Mouse (Mus musculus): Measurements from ENCODE around the gene Prdx1. TPM values are rescaled to one million over a fixed set of nuclear protein-coding genes. Genes with fewer than 3 reads are reported as not detected.
"Not testable (repeated sequence)": the region's sequence is repeated elsewhere in the genome, so short reads cannot be mapped to it uniquely, and the experiment has no call there.

Gene Prdx1
- polyA plus RNA-seq, 1 experiment from 2014 or later, result 1,392 TPM

DNA sequence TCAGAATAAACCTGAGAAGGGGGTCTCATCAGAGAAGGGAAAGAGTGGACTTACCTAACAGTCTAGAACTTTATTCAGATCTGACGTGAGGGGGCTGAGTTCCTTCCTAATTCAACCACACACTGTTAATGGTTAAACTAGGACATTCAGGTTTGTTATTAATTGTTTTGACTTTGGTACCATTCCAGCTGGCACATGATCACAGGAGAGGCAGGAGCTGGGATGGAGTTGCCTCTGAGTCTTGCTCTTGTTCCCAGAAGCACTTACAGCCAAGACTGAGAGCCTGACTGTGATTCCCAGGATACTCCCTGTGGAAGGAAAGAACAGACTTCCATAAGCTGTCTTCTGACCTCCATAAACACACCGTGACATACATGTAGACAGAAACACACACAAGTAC lies 25.9 kb upstream of the Prdx1 start:
- 93% methylated on average over 2 of the region's 2 CpGs for WGBS
- Histone ChIP-seq H3K9me3 (replicated peaks) (no peaks in the 10 kb centered on the region), H3K27ac (replicated peaks) (no peak overlapping the region), H3K4me3 (no peak overlapping the region), H3K4me1 (no peaks in the 10 kb centered on the region), H3K36me3 (no peaks in the 10 kb centered on the region), H3K27me3 (ENCODE audit: low read depth, poor library complexity, severe bottlenecking) (no peaks in the 10 kb centered on the region)
- no peak for DNase-seq (ENCODE audit: low spot score)

- H3K9me3 ChIP-seq (replicated peaks); DNase-seq (ENCODE audit: low spot score); H3K27me3 ChIP-seq (ENCODE audit: low read depth, poor library complexity, severe bottlenecking); H3K36me3 ChIP-seq; H3K4me3 ChIP-seq; H3K4me1 ChIP-seq; H3K27ac ChIP-seq (replicated peaks): not testable (repeated sequence)
- WGBS, result 90% methylated on average over 6 of the region's 6 CpGs
Observed at GRCm38 (mm10) chr4:116659916-116660315, 25.4 kb upstream of the Prdx1 start.

- WGBS, result 85% methylated on average over 6 of the region's 6 CpGs
- DNase-seq (ENCODE audit: low spot score), result no peak
- Histone ChIP-seq H3K27ac (replicated peaks) (no peak overlapping the region), H3K9me3 (replicated peaks) (no peaks in the 10 kb centered on the region), H3K36me3 (no peaks in the 10 kb centered on the region), H3K4me3 (no peak overlapping the region), H3K4me1 (no peaks in the 10 kb centered on the region), H3K27me3 (ENCODE audit: low read depth, poor library complexity, severe bottlenecking) (no peaks in the 10 kb centered on the region)
Observed at GRCm38 (mm10) chr4:116660829-116661228, 24.5 kb upstream of the Prdx1 start.

DNA sequence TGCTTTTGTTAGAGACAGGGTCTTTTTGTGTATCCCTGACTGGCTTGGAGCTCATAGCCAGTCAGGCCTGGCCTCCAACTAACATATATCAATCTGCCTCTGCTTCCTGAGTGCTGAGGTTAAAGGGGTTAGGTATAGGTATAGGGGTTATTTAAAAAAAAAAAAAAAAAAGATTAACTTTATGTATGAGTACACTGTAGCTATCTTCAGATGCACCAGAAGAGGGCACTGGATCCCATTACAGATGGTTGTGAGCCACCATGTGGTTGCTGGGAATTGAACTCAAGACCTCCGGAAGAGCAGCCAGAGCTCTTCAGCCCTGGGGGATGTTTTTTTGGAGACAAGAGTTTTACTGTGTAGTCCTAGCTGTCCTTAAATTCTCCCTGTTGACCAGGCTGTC lies 23.3 kb upstream of the Prdx1 start:
- no peak overlapping the region for H3K4me3 ChIP-seq
- no peak overlapping the region for H3K27ac ChIP-seq (replicated peaks)
- WGBS, result 88% methylated on average over 1 of the region's 1 CpGs
- H3K4me1 ChIP-seq, result no peaks in the 10 kb centered on the region
- H3K27me3 ChIP-seq (ENCODE audit: low read depth, poor library complexity, severe bottlenecking), result no peaks in the 10 kb centered on the region
- H3K36me3 ChIP-seq, result no peaks in the 10 kb centered on the region
- H3K9me3 ChIP-seq (replicated peaks), result no peaks in the 10 kb centered on the region
- DNase-seq (ENCODE audit: low spot score), result no peak

- Histone ChIP-seq H3K27me3 (ENCODE audit: low read depth, poor library complexity, severe bottlenecking) (no peaks in the 10 kb centered on the region), H3K36me3 (no peaks in the 10 kb centered on the region), H3K4me1 (no peaks in the 10 kb centered on the region), H3K27ac (replicated peaks) (no peak overlapping the region), H3K9me3 (replicated peaks) (no peaks in the 10 kb centered on the region), H3K4me3 (no peak overlapping the region)
- DNase-seq (ENCODE audit: low spot score), result no peak
- 78% methylated on average over 4 of the region's 4 CpGs for WGBS
Observed at GRCm38 (mm10) chr4:116666625-116667024, 18.7 kb upstream of the Prdx1 start.

DNA sequence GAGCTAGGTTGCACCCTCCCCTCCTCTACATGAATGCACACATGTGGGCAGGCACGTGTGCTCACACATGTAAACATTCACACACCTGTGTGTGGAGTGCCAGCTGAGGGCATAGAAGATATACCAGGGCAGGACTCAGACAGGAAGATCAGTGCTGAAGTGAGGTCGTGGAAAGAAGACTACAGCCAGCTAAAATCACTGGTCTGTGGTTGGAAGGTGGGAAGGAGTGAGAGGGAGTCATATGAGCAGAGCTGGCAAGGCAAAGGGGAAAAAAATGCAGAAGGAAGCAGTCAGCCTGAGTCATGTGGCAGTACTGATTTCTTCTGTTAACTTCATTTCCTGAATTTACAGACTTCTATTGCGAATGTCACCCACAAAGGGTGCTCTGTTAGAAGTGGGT lies 17.2 kb upstream of the Prdx1 start:
- DNase-seq (ENCODE audit: low spot score), result no peak
- Histone ChIP-seq H3K9me3 (replicated peaks) (no peaks in the 10 kb centered on the region), H3K4me1 (no peaks in the 10 kb centered on the region), H3K36me3 (no peaks in the 10 kb centered on the region), H3K27ac (replicated peaks) (no peak overlapping the region), H3K27me3 (ENCODE audit: low read depth, poor library complexity, severe bottlenecking) (no peaks in the 10 kb centered on the region), H3K4me3 (no peak overlapping the region)
- 72% methylated on average over 3 of the region's 3 CpGs for WGBS

GRCm38 (mm10) chr4:116669291-116669690 lies 16.1 kb upstream of the Prdx1 start:
- no peaks in the 10 kb centered on the region for H3K4me1 ChIP-seq
- no peaks in the 10 kb centered on the region for H3K27me3 ChIP-seq (ENCODE audit: low read depth, poor library complexity, severe bottlenecking)
- H3K27ac ChIP-seq (replicated peaks), result no peak overlapping the region
- no peak for DNase-seq (ENCODE audit: low spot score)
- WGBS, result 66% methylated on average over 2 of the region's 2 CpGs
- no peaks in the 10 kb centered on the region for H3K9me3 ChIP-seq (replicated peaks)
- H3K36me3 ChIP-seq, result no peaks in the 10 kb centered on the region
- H3K4me3 ChIP-seq, result no peak overlapping the region

DNA sequence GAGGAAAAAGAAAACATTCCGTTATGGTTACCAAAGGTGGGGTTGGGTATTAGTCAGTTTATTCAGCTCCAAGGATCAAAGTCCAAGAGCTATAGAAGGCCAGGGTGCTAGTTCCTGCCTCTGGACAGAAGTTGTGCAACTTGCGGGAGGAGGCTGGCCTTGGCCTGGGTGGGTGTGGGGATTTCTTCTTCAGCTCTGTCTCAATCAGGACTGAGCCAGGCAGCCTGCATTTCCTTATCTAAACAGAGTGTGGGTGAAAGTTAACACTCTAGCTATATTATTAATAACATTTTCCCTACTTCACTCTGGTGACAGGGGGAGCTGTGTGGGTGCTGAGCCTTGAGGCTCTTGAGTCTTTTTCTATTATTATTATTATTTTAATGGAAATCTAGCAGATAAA lies 12.6 kb upstream of the Prdx1 start:
- Histone ChIP-seq H3K4me1 (no peaks in the 10 kb centered on the region), H3K27ac (replicated peaks) (no peak overlapping the region), H3K36me3 (no peaks in the 10 kb centered on the region), H3K4me3 (no peak overlapping the region), H3K9me3 (replicated peaks) (no peaks in the 10 kb centered on the region), H3K27me3 (ENCODE audit: low read depth, poor library complexity, severe bottlenecking) (no peaks in the 10 kb centered on the region)
- no peak for DNase-seq (ENCODE audit: low spot score)
- 76% methylated on average over 2 of the region's 2 CpGs for WGBS

DNA sequence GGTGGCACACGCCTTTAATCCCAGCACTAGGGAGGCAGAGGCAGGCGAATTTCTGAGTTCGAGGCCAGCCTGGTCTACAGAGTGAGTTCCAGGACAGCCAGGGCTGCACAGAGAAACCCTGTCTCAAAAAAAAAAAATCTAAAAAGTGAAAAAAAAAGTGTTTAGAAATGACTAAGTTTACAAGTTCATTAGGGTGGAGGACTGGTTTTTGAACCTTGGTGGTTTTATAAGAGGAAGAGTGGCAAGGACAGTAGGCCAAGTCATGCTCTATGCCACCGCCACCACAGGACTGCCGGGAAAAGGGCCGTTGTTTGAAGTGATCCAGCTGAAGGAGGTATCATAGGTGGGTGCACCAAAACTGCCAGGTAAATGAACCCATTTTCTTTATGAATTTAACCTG lies 10.6 kb upstream of the Prdx1 start:
- not testable (repeated sequence) for DNase-seq (ENCODE audit: low spot score); H3K9me3 ChIP-seq (replicated peaks); H3K4me3 ChIP-seq; H3K27me3 ChIP-seq (ENCODE audit: low read depth, poor library complexity, severe bottlenecking); H3K27ac ChIP-seq (replicated peaks); H3K4me1 ChIP-seq; H3K36me3 ChIP-seq
- WGBS, result 92% methylated on average over 6 of the region's 6 CpGs

- Histone ChIP-seq H3K4me3 (no peak overlapping the region), H3K4me1 (no peaks in the 10 kb centered on the region), H3K36me3 (no peaks in the 10 kb centered on the region), H3K9me3 (replicated peaks) (no peaks in the 10 kb centered on the region), H3K27ac (replicated peaks) (no peak overlapping the region), H3K27me3 (ENCODE audit: low read depth, poor library complexity, severe bottlenecking) (no peaks in the 10 kb centered on the region)
- DNase-seq (ENCODE audit: low spot score), result no peak
- 90% methylated on average over 3 of the region's 3 CpGs for WGBS
Observed at GRCm38 (mm10) chr4:116676027-116676426, 9.3 kb upstream of the Prdx1 start.

GRCm38 (mm10) chr4:116677808-116678207 lies 7.5 kb upstream of the Prdx1 start:
- Histone ChIP-seq H3K27me3 (ENCODE audit: low read depth, poor library complexity, severe bottlenecking) (no peaks in the 10 kb centered on the region), H3K4me3 (no peak overlapping the region), H3K36me3 (no peaks in the 10 kb centered on the region), H3K9me3 (replicated peaks) (no peaks in the 10 kb centered on the region), H3K4me1 (no peaks in the 10 kb centered on the region), H3K27ac (replicated peaks) (no peak overlapping the region)
- no peak for DNase-seq (ENCODE audit: low spot score)
- WGBS, result 81% methylated on average over 1 of the region's 1 CpGs

DNA sequence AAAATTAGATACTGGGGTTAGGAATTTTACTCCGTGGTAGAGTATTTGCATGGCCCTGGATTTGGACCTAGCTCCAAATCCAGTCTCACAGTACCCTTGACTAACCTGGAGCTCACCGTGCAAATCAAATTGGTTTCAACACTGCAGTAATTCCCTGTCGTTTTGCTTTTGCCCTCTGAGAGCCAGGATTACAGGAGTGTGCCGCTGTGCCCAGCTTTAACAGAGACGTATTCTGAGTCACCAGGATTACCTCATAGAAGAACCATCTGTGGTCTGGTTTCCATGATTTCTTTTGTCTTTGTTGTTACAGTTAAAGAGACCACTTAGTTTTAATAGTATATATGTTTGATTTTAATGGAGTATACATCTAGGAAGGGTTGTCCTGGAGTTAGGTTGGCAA lies 6.2 kb upstream of the Prdx1 start:
- no peaks in the 10 kb centered on the region for H3K9me3 ChIP-seq (replicated peaks)
- no peak overlapping the region for H3K4me3 ChIP-seq
- no peak overlapping the region for H3K27ac ChIP-seq (replicated peaks)
- no peaks in the 10 kb centered on the region for H3K4me1 ChIP-seq
- DNase-seq (ENCODE audit: low spot score), result no peak
- H3K36me3 ChIP-seq, result no peaks in the 10 kb centered on the region
- no peaks in the 10 kb centered on the region for H3K27me3 ChIP-seq (ENCODE audit: low read depth, poor library complexity, severe bottlenecking)
- WGBS, result 79% methylated on average over 5 of the region's 5 CpGs

DNA sequence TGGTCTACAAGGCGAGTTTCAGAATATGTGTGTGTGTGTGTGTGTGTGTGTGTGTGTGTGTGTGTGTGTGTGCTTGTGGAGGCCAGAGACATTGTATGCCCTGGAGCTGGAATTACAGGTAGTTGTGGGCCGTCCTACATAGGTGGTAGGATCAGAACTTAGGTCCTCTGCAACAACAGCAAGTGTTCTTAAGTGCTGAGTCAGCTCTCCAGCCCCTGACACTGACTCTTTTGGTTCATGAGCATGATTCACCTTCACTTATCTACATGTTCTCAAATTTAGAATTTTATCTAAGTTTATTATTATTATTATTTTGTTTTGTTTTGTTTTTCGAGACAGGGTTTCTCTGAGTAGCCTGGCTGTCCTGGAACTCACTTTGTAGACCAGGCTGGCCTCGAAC lies 4.8 kb upstream of the Prdx1 start:
- H3K4me3 ChIP-seq; H3K36me3 ChIP-seq; DNase-seq (ENCODE audit: low spot score); H3K27me3 ChIP-seq (ENCODE audit: low read depth, poor library complexity, severe bottlenecking); H3K4me1 ChIP-seq; H3K27ac ChIP-seq (replicated peaks); H3K9me3 ChIP-seq (replicated peaks): not testable (repeated sequence)
- 94% methylated on average over 4 of the region's 4 CpGs for WGBS

- Histone ChIP-seq H3K4me3 (no peak overlapping the region), H3K4me1 (peaks cover 22% of the 10 kb centered on the region), H3K27ac (replicated peaks) (no peak overlapping the region), H3K27me3 (ENCODE audit: low read depth, poor library complexity, severe bottlenecking) (no peaks in the 10 kb centered on the region), H3K9me3 (replicated peaks) (no peaks in the 10 kb centered on the region), H3K36me3 (peaks cover 20% of the 10 kb centered on the region)
- 93% methylated on average over 4 of the region's 4 CpGs for WGBS
- no peak for DNase-seq (ENCODE audit: low spot score)
Observed at GRCm38 (mm10) chr4:116683957-116684356, 1.4 kb upstream of the Prdx1 start.
